Mouse (Mus musculus): Measurements from ENCODE around the gene Adap2. TPM values are rescaled to one million over a fixed set of nuclear protein-coding genes. Genes with fewer than 3 reads are reported as not detected.

Gene Adap2
- total and polyA plus RNA-seq, 3 experiments = 0.49 TPM; not detected in 2

- 0 out of 2 replicates have a peak, but pooled peaks have one; percentile 57 for TF ChIP-seq NELFE (IDR thresholded peaks at IDR 0.05; ENCODE audit: low read depth, low read length)
- no peak for TF ChIP-seq MYC (IDR thresholded peaks at IDR 0.05; ENCODE audit: low read depth, low read length)
- TF ChIP-seq RAD21 (IDR thresholded peaks at IDR 0.05; ENCODE audit: low read depth, low read length) = no peak; the same call in 1 of the 2 replicates
- TF ChIP-seq MAX (IDR thresholded peaks at IDR 0.05; ENCODE audit: low read length) = peak; percentile 79
- no peak for TF ChIP-seq JUND (conservative IDR thresholded peaks at IDR 0.05; ENCODE audit: low read depth, low read length)
- TF ChIP-seq POLR2A (IDR thresholded peaks at IDR 0.05; ENCODE audit: low read depth, low read length) = peak; percentile 54
- no peak for TF ChIP-seq ZKSCAN1 (IDR thresholded peaks at IDR 0.05; ENCODE audit: borderline replicate concordance, low read depth, low read length)
- TF ChIP-seq ELF1 (IDR thresholded peaks at IDR 0.05; ENCODE audit: low read depth, low read length) = peak; percentile 61
- peak; percentile 33; the same call in 1 of the 2 replicates for TF ChIP-seq HCFC1 (IDR thresholded peaks at IDR 0.05; ENCODE audit: low read depth, low read length)
- TF ChIP-seq MAZ (IDR thresholded peaks at IDR 0.05; ENCODE audit: low read depth, low read length) = 0 out of 2 replicates have a peak, but pooled peaks have one; percentile 31
- TF ChIP-seq BHLHE40 (IDR thresholded peaks at IDR 0.05; ENCODE audit: low read depth, low read length) = peak; percentile 72
- no peak; the same call in 1 of the 2 replicates for TF ChIP-seq USF2 (conservative IDR thresholded peaks at IDR 0.05; ENCODE audit: low read depth, low read length)
These were observed 8.1 kb upstream of the Adap2 start (continued) for GRCm38 (mm10) chr11:80145787-80146275.

- H3K9me3 ChIP-seq (replicated peaks; ENCODE audit: low read length) = no peaks in the 10 kb centered on the region
- H3K36me3 ChIP-seq (replicated peaks in 1 of 2; ENCODE audit: control insufficient read depth in 1 of 2, insufficient read depth in 1 of 2, low read length in 1 of 2) = no peaks in the 10 kb centered on the region
- no peaks in the 10 kb centered on the region for H3K79me2 ChIP-seq (replicated peaks; ENCODE audit: control insufficient read depth, extremely low read depth, insufficient read depth, poor library complexity, severe bottlenecking)
- peaks cover 6 to 53% of the 10 kb centered on the region in 2 experiments; a peak in 3 of 4 replicates for H3K4me1 ChIP-seq (ENCODE audit: control insufficient read depth in 1 of 2, insufficient read depth in 2 of 2)
- no peak overlapping the region for H3K4me2 ChIP-seq (ENCODE audit: insufficient read depth, low read depth, poor library complexity, severe bottlenecking)
- H3K4me3 ChIP-seq (replicated peaks in 1 of 3; ENCODE audit: low read depth in 2 of 3, low read length in 2 of 3, poor library complexity in 1 of 3) = no peak overlapping the region
- dilution Hi-C loops (cut with MboI; ENCODE audit: extremely low pct_ligation_motif_present, extremely low pct_unique_long_range_greater_than_20kb, low sequenced_read_pairs) (no loop called here), in situ Hi-C loops (cut with MboI; ENCODE audit: low pct_ligation_motif_present, low pct_unique_long_range_greater_than_20kb, low sequenced_read_pairs) (no loop called here)
- peak; percentile 47 for DNase-seq (ENCODE audit: extremely low read depth)
- TF ChIP-seq SMC3 (IDR thresholded peaks at IDR 0.05; ENCODE audit: low read depth, low read length) (peak; percentile 37), TBP (conservative IDR thresholded peaks at IDR 0.05; ENCODE audit: low read depth, low read length) (no peak), BHLHE40 (IDR thresholded peaks at IDR 0.05; ENCODE audit: low read depth, low read length) (no peak), CTCF (conservative IDR thresholded peaks at IDR 0.05 in 1 of 2, IDR thresholded peaks at IDR 0.05 in 1 of 2; ENCODE audit: low read depth in 2 of 2, low read length in 2 of 2) (peak; percentile 26 to 65; a peak in 3 of 4 replicates), POLR2A (IDR thresholded peaks at IDR 0.05; ENCODE audit: low read depth, low read length) (no peak), RAD21 (IDR thresholded peaks at IDR 0.05; ENCODE audit: low read depth, low read length) (peak; percentile 57), PAX5 (IDR thresholded peaks at IDR 0.05; ENCODE audit: low read length) (no peak), NRF1 (IDR thresholded peaks at IDR 0.05; ENCODE audit: low read depth, low read length) (no peak), UBTF (IDR thresholded peaks at IDR 0.05; ENCODE audit: low read depth, low read length) (no peak), ZNF384 (IDR thresholded peaks at IDR 0.05; ENCODE audit: low read depth, low read length) (peak; percentile 93), GABPA (IDR thresholded peaks at IDR 0.05; ENCODE audit: insufficient replicate concordance, low read depth, low read length) (no peak)
- no peak overlapping the region for H3K9ac ChIP-seq (ENCODE audit: insufficient read depth, low read depth)
- H3K27me3 ChIP-seq (replicated peaks) = no peaks in the 10 kb centered on the region
- no peak overlapping the region for H3K27ac ChIP-seq (ENCODE audit: insufficient read depth, low read depth)
These were observed 6.2 kb upstream of the Adap2 start for GRCm38 (mm10) chr11:80147748-80148147.

Data from CH12.LX (cell line).